Mouse (Mus musculus): ENCODE results near the gene Shkbp1. TPM values are rescaled to one million over a fixed set of nuclear protein-coding genes. Genes with fewer than 3 reads are reported as not detected.

The Shkbp1 gene
- polyA plus RNA-seq, 1 experiment from 2014 or later: 29.6 TPM

GRCm38 (mm10) chr7:27327500-27327899 lies 28.3 kb downstream of the Shkbp1 start:
- no peaks in the 10 kb centered on the region for H3K36me3 ChIP-seq (ENCODE audit: control insufficient read depth, insufficient read depth, low read length)
- H3K4me1 ChIP-seq (ENCODE audit: control insufficient read depth, insufficient read depth, low read length): peaks cover 7% of the 10 kb centered on the region; the same call in 1 of the 2 replicates
- H3K4me3 ChIP-seq (ENCODE audit: low read depth, low read length): no peak overlapping the region
- no peak overlapping the region for H3K4me2 ChIP-seq (ENCODE audit: low read depth, low read length)
- no peaks in the 10 kb centered on the region for H3K9me3 ChIP-seq (ENCODE audit: control insufficient read depth, low read length)
- ATAC-seq (ENCODE audit: low read depth): no peak
- H3K27ac ChIP-seq (ENCODE audit: low read depth, low read length): no peak overlapping the region
- H3K9ac ChIP-seq (replicated peaks; ENCODE audit: low read depth, low read length): no peak overlapping the region
- H3K27me3 ChIP-seq (ENCODE audit: control insufficient read depth, insufficient read depth, low read length): peaks cover 70% of the 10 kb centered on the region
- 90% methylated on average over 8 of the region's 8 CpGs for WGBS

- 34% methylated on average over 34 of the region's 34 CpGs for WGBS
- H3K4me3 ChIP-seq (ENCODE audit: low read depth, low read length): peak overlapping the region; percentile 21; the same call in 1 of the 2 replicates
- peaks cover 60% of the 10 kb centered on the region for H3K27me3 ChIP-seq (ENCODE audit: control insufficient read depth, insufficient read depth, low read length)
Observed at GRCm38 (mm10) chr7:27326101-27326880, 29.5 kb downstream of the Shkbp1 start.

GRCm38 (mm10) chr7:27325697-27326096 lies 30.1 kb downstream of the Shkbp1 start:
- Histone ChIP-seq H3K4me3 (ENCODE audit: low read depth, low read length) (peak overlapping the region; percentile 21; the same call in 1 of the 2 replicates), H3K9me3 (ENCODE audit: control insufficient read depth, low read length) (no peaks in the 10 kb centered on the region), H3K9ac (replicated peaks; ENCODE audit: low read depth, low read length) (0 out of 2 replicates have a peak overlapping the region, but pooled peaks have one; percentile 28), H3K4me1 (ENCODE audit: control insufficient read depth, insufficient read depth, low read length) (0 out of 2 replicates have a peak, but pooled peaks cover 3% of the 10 kb centered on the region), H3K27me3 (ENCODE audit: control insufficient read depth, insufficient read depth, low read length) (peaks cover 54% of the 10 kb centered on the region), H3K36me3 (ENCODE audit: control insufficient read depth, insufficient read depth, low read length) (no peaks in the 10 kb centered on the region), H3K4me2 (ENCODE audit: low read depth, low read length) (peak overlapping the region; percentile 38; the same call in 1 of the 2 replicates), H3K27ac (ENCODE audit: low read depth, low read length) (no peak overlapping the region)
- peak; percentile 39; the same call in 1 of the 2 replicates for ATAC-seq (ENCODE audit: low read depth)
- WGBS: 1% methylated on average over 24 of the region's 24 CpGs

More at GRCm38 (mm10) chr7:27326101-27326880, 29.5 kb downstream of the Shkbp1 start:
- Histone ChIP-seq H3K4me2 (ENCODE audit: low read depth, low read length) (peak overlapping the region; percentile 38; the same call in 1 of the 2 replicates), H3K9ac (replicated peaks; ENCODE audit: low read depth, low read length) (no peak overlapping the region), H3K27ac (ENCODE audit: low read depth, low read length) (no peak overlapping the region), H3K36me3 (ENCODE audit: control insufficient read depth, insufficient read depth, low read length) (no peaks in the 10 kb centered on the region), H3K9me3 (ENCODE audit: control insufficient read depth, low read length) (no peaks in the 10 kb centered on the region), H3K4me1 (ENCODE audit: control insufficient read depth, insufficient read depth, low read length) (peaks cover 7% of the 10 kb centered on the region; the same call in 1 of the 2 replicates)
- no peak for ATAC-seq (ENCODE audit: low read depth)

DNA sequence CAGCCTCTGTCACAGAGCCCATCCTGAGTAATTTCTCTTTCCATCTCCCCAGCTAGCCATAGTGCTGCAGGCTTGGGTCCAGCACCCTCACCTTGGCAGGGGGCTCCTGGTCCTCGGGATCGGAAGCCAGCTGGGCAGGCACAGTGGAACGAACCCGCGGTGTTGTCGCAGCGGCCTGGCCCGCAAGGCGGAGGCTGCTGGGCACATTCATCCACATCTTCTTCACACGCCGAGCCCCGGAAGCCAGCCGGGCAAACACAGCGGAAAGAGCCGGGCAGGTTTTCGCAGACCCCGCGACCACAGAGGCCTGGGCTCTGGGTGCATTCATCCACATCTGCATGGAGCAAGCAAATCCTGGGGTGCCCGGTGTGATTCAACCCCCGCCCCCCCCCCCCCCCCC lies 30.9 kb downstream of the Shkbp1 start:
- Histone ChIP-seq H3K27ac (ENCODE audit: low read depth, low read length) (no peak overlapping the region), H3K4me2 (ENCODE audit: low read depth, low read length) (no peak overlapping the region), H3K9ac (replicated peaks; ENCODE audit: low read depth, low read length) (no peak overlapping the region), H3K36me3 (ENCODE audit: control insufficient read depth, insufficient read depth, low read length) (no peaks in the 10 kb centered on the region), H3K4me1 (ENCODE audit: control insufficient read depth, insufficient read depth, low read length) (0 out of 2 replicates have a peak, but pooled peaks cover 3% of the 10 kb centered on the region), H3K27me3 (ENCODE audit: control insufficient read depth, insufficient read depth, low read length) (peaks cover 46% of the 10 kb centered on the region), H3K4me3 (ENCODE audit: low read depth, low read length) (no peak overlapping the region), H3K9me3 (ENCODE audit: control insufficient read depth, low read length) (no peaks in the 10 kb centered on the region)
- ATAC-seq (ENCODE audit: low read depth): no peak
- WGBS: 48% methylated on average over 19 of the region's 20 CpGs

GRCm38 (mm10) chr7:27324161-27324560 lies 31.7 kb downstream of the Shkbp1 start:
- no peaks in the 10 kb centered on the region for H3K9me3 ChIP-seq (ENCODE audit: control insufficient read depth, low read length)
- no peak for ATAC-seq (ENCODE audit: low read depth)
- H3K4me3 ChIP-seq (ENCODE audit: low read depth, low read length): no peak overlapping the region
- peaks cover 39% of the 10 kb centered on the region for H3K27me3 ChIP-seq (ENCODE audit: control insufficient read depth, insufficient read depth, low read length)
- H3K4me1 ChIP-seq (ENCODE audit: control insufficient read depth, insufficient read depth, low read length): no peaks in the 10 kb centered on the region
- H3K27ac ChIP-seq (ENCODE audit: low read depth, low read length): no peak overlapping the region
- no peak overlapping the region for H3K9ac ChIP-seq (replicated peaks; ENCODE audit: low read depth, low read length)
- no peak overlapping the region for H3K4me2 ChIP-seq (ENCODE audit: low read depth, low read length)
- over 99% methylated on average over 11 of the region's 11 CpGs for WGBS
- H3K36me3 ChIP-seq (ENCODE audit: control insufficient read depth, insufficient read depth, low read length): no peaks in the 10 kb centered on the region

- WGBS: 94% methylated on average over 5 of the region's 5 CpGs
Observed at GRCm38 (mm10) chr7:27323001-27323400, 32.8 kb downstream of the Shkbp1 start.

GRCm38 (mm10) chr7:27322291-27322690 lies 33.5 kb downstream of the Shkbp1 start:
- Histone ChIP-seq H3K4me1 (ENCODE audit: control insufficient read depth, insufficient read depth, low read length) (no peaks in the 10 kb centered on the region), H3K27ac (ENCODE audit: low read depth, low read length) (no peak overlapping the region), H3K27me3 (ENCODE audit: control insufficient read depth, insufficient read depth, low read length) (peaks cover 24% of the 10 kb centered on the region), H3K9me3 (ENCODE audit: control insufficient read depth, low read length) (no peaks in the 10 kb centered on the region), H3K4me2 (ENCODE audit: low read depth, low read length) (no peak overlapping the region), H3K9ac (replicated peaks; ENCODE audit: low read depth, low read length) (no peak overlapping the region), H3K4me3 (ENCODE audit: low read depth, low read length) (no peak overlapping the region), H3K36me3 (ENCODE audit: control insufficient read depth, insufficient read depth, low read length) (no peaks in the 10 kb centered on the region)
- no peak for ATAC-seq (ENCODE audit: low read depth)
- WGBS: 21% methylated on average over 13 of the region's 13 CpGs

More at GRCm38 (mm10) chr7:27323001-27323400, 32.8 kb downstream of the Shkbp1 start:
- no peak for ATAC-seq (ENCODE audit: low read depth)
- H3K36me3 ChIP-seq (ENCODE audit: control insufficient read depth, insufficient read depth, low read length): no peaks in the 10 kb centered on the region
- no peak overlapping the region for H3K27ac ChIP-seq (ENCODE audit: low read depth, low read length)
- H3K4me3 ChIP-seq (ENCODE audit: low read depth, low read length): no peak overlapping the region
- no peaks in the 10 kb centered on the region for H3K4me1 ChIP-seq (ENCODE audit: control insufficient read depth, insufficient read depth, low read length)
- H3K9ac ChIP-seq (replicated peaks; ENCODE audit: low read depth, low read length): no peak overlapping the region
- no peaks in the 10 kb centered on the region for H3K9me3 ChIP-seq (ENCODE audit: control insufficient read depth, low read length)
- H3K4me2 ChIP-seq (ENCODE audit: low read depth, low read length): no peak overlapping the region
- H3K27me3 ChIP-seq (ENCODE audit: control insufficient read depth, insufficient read depth, low read length): peaks cover 31% of the 10 kb centered on the region

- Histone ChIP-seq H3K4me1 (ENCODE audit: control insufficient read depth, insufficient read depth, low read length) (no peaks in the 10 kb centered on the region), H3K36me3 (ENCODE audit: control insufficient read depth, insufficient read depth, low read length) (no peaks in the 10 kb centered on the region), H3K4me2 (ENCODE audit: low read depth, low read length) (no peak overlapping the region), H3K9me3 (ENCODE audit: control insufficient read depth, low read length) (no peaks in the 10 kb centered on the region), H3K27ac (ENCODE audit: low read depth, low read length) (no peak overlapping the region), H3K4me3 (ENCODE audit: low read depth, low read length) (no peak overlapping the region), H3K27me3 (ENCODE audit: control insufficient read depth, insufficient read depth, low read length) (peaks cover 3% of the 10 kb centered on the region; the same call in 1 of the 2 replicates), H3K9ac (replicated peaks; ENCODE audit: low read depth, low read length) (no peak overlapping the region)
- ATAC-seq (ENCODE audit: low read depth): no peak
- 91% methylated on average over 22 of the region's 22 CpGs for WGBS
Observed at GRCm38 (mm10) chr7:27319411-27319810, 36.4 kb downstream of the Shkbp1 start.

GRCm38 (mm10) chr7:27315958-27316357 lies 39.9 kb downstream of the Shkbp1 start:
- 32% methylated on average over 7 of the region's 7 CpGs for WGBS
- Histone ChIP-seq H3K27ac (ENCODE audit: low read depth, low read length) (no peak overlapping the region), H3K27me3 (ENCODE audit: control insufficient read depth, insufficient read depth, low read length) (no peaks in the 10 kb centered on the region), H3K9ac (replicated peaks; ENCODE audit: low read depth, low read length) (no peak overlapping the region), H3K36me3 (ENCODE audit: control insufficient read depth, insufficient read depth, low read length) (no peaks in the 10 kb centered on the region), H3K9me3 (ENCODE audit: control insufficient read depth, low read length) (no peaks in the 10 kb centered on the region), H3K4me1 (ENCODE audit: control insufficient read depth, insufficient read depth, low read length) (no peaks in the 10 kb centered on the region), H3K4me3 (ENCODE audit: low read depth, low read length) (no peak overlapping the region), H3K4me2 (ENCODE audit: low read depth, low read length) (no peak overlapping the region)
- ATAC-seq (ENCODE audit: low read depth): no peak
